Mouse (Mus musculus) cerebellum, adult 9-11 months (tissue): Measurements from ENCODE around the gene Exosc5.

ENCODE experiments used
- DNase-seq: peaks from one replicate; pipeline ENCODE4 v3.0.0; 2022

The Exosc5 gene

GRCm38 (mm10) chr7:25658657-25659472, at the start of gene Exosc5, which contains the start of gene Bckdha:
Gene Exosc5, plus strand, starts transcription at chr7:25659164.
Gene Bckdha, minus strand, starts transcription at chr7:25658981.
- DNase-seq: peak; percentile 100

DNA sequence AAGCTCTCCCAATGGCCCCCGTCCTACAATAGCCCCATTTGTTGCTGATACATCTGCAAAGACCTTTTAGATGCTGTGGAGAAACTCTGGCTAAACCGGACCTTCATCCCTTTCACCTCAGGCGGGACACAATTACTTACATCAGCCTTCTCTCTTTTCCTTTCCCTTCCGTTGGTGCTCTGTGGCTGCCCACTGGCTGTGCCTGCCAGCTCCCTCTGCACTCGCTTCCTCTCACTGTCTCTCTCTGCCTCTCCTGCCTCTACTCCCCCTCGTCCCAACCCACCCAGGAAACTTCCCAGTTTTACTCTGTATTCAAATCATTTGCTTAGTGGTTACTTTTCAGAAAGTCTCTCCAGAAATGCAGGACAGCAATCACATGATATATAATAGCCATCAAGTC, 48.9 kb upstream of the Exosc5 start:
- no peak for DNase-seq

GRCm38 (mm10) chr7:25611501-25611900, 47.5 kb upstream of the Exosc5 start:
- DNase-seq: no peak

DNA sequence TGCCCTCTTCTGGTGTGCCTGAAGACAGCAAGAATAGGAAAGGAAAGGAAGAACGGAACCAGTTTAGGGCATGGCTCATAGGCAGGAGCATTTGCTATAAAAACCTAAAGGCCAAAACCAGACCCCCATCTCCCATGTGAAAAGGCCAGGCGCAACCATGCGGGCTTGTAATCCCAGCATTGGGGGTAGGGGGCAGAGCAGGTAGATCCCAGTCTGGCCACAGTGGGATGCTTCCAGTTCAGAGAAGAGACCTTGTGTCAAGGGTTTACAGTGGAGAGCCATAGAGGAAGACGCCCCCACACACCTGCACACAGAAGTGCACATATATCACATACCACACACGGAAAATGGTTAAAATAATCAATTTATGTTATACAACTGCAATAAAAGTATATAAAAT, 44.9 kb upstream of the Exosc5 start:
- no peak for DNase-seq

DNA sequence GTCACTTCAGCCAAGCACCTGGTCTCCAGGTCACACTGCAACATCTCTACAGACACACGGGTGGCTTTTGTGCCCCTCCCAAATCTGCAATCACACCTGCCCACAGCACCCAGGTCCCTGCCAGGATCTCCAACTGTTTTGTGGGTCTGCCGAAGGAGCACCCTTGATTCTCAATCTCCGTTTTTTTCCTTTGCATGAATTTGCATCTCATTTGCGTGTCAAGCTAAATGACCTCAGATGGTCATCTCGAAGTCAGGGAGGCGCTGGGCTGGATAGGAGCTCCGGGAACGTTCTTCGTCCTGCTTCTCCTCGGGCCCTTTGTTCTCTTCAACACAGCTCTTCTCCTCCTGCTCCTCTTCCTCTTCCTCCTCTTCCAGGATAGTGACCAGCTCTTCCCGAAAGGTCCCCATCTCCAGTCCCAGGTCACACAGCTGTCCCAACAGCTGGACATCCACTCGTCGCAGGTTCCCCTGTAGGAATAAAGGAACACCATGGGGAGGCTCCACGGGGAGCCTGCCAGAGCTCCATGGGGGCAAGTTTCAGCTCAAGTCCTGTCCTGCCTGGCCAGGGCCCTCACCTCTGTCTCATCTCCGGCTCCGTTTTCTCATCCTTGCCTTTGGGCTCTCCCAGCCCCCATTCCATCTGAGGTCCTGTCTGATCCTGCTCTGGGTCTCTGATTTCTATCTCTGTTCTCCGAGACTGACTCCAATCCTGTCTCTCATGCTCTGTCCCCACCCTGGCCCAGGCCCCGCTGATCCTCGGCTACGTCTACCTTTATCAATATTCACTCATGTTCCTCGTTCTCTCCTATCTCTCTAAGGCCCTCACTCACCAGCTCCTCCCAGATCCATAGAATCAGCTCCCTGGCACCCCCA, 43.9 kb upstream of the Exosc5 start:
- peak; percentile 22 for DNase-seq

GRCm38 (mm10) chr7:25615706-25616011, 43.3 kb upstream of the Exosc5 start, which contains the start of gene Erich4:
Gene Erich4, minus strand, starts transcription at chr7:25615892.
- peak; percentile 16 for DNase-seq

GRCm38 (mm10) chr7:25617376-25618160, 41.4 kb upstream of the Exosc5 start:
- DNase-seq: peak; percentile 32

- DNase-seq: peak; percentile 96
Measured at GRCm38 (mm10) chr7:25618865-25619721, 39.9 kb upstream of the Exosc5 start, which contains the start of gene Dmac2. Gene Dmac2, plus strand, starts transcription at chr7:25619414.

- DNase-seq: no peak
Measured at GRCm38 (mm10) chr7:25619722-25619991, 39.3 kb upstream of the Exosc5 start.

DNA sequence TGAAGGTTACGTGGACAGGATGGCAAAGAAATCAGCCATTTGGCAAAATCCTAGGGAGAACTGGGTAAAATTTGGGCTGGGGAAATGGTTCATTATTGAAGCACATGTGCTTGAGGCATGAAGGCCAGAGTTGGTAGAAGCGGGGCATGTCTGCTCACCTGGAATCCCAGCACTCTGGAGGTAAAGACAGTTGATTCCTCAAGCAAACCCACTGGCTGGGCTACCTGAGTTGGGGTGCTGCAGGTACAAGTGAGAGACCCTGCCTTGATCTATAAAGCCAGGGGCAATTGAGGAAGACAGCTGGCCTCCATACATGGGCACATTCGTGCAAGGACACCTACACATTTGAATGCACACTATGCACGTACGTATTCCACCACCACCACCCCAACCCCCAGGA, 38.9 kb upstream of the Exosc5 start:
- DNase-seq: peak; percentile 32

DNA sequence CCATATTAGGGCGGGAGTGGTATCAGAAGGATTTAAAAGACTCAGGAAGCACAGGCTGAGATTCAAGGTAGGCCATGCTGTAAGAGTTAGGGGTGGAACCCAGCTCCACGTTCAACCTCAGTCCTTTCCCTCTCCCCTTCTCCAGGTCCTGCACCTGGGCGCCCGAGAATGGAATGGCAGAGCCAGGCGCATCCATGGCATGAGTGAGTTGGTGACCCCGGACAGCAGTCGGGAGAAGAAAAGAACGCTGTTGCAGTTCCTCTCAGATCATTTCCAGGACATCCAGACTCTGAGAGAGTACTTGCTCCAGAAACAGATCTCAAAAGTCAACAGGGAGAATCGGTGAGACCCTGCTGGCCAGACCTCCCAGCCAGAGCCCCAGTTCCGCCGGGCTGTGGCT, 38.2 kb upstream of the Exosc5 start:
- DNase-seq: peak; percentile 19

DNA sequence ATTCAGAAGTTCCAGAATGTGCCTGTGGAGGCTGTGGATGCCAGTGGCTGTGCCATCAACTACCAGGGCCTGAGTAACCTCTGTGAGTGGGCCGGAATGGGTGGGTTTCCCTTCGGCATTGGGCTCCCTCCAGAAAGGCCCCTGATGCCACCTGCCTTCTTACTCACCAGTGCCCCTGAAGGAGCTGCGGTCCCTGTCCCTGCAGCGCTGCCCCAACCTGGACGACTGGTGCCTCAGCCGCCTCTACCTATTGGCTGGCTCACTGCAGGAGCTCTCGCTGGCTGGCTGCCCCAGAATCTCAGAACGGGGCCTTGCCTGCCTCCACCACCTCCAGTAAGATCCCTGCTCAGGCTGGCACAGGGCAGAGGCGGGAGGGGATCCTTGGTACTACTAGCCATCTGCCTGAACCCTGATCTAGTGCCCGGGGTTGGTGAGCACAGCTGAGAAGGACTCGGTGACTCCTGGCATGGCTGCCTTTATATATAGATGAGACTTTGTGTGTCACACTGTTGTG, 35.0 kb upstream of the Exosc5 start:
- peak; percentile 65 for DNase-seq

DNA sequence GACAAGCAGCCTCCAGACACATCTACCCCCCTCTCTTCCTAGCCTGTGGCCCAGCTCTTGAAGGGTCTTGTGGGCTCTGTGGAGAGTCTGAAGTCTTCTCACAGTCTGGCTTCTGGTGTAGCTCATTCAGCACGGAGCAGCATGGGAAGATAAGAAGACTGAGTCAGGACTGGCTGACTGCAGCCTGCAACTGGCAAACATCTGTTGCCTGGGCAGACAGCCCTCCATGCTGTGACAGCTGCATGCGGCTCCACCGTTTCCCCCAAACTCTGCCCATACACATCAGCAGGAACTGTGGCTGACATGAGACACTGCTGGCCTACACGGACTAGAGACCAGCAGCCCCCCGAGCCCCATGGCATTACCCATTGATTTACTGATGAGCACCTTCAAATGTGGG, 34.1 kb upstream of the Exosc5 start:
- DNase-seq: peak; percentile 12

GRCm38 (mm10) chr7:25625594-25626250, 33.2 kb upstream of the Exosc5 start:
- DNase-seq: peak; percentile 48

DNA sequence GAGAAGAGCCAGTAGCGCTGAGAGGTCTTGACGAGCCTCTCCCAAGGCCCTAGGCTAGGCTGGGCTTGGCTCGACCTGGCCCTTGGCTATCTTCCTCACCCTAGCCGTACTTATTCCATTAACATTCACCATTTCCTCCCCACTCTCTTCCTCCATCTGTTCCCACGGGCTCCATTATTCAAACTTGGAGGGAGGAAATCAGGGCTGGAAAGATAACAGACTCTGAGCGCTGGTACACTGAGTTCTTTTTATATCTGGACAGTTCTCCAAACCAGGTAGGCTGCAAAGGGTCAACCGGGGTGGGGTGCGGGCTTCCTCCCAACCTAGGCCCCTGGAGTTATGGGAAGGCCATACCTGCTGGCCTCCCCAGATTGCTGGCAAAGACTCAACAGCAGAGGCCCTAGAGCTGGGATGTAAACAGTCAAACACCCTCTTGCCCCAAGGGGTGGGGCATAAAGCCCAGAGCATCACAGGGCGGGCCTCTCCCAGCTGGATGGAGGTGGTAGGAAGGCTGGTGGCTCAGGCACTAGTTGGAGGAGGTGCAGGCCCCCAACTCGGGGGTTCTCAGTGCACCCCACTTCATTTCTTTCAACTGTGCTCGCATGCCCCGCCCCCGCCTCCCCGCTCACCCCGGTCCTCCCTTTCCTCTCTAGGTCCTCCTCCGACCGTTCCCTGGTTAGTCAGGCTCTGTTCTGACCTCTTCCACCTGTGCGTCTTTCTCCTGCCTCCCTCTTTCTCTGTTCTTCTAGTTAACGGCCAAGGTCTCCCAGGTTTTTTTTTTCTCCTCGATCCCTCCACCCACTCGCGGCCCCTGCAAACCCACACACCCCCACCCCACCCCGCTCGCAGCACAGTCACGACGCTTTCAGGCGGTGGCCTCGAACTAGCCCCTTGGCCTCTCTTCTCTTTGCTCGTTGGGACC, 32.2 kb upstream of the Exosc5 start, which contains the start of gene B3gnt8:
B3gnt8 (plus strand) TSS at position 146 of the 922 bp plus-strand sequence.
- DNase-seq: peak; percentile 73

- DNase-seq: peak; percentile 37
Measured at GRCm38 (mm10) chr7:25627431-25628322, 31.3 kb upstream of the Exosc5 start.

- DNase-seq: peak; percentile 41
Measured at GRCm38 (mm10) chr7:25628323-25628620, 30.7 kb upstream of the Exosc5 start.

DNA sequence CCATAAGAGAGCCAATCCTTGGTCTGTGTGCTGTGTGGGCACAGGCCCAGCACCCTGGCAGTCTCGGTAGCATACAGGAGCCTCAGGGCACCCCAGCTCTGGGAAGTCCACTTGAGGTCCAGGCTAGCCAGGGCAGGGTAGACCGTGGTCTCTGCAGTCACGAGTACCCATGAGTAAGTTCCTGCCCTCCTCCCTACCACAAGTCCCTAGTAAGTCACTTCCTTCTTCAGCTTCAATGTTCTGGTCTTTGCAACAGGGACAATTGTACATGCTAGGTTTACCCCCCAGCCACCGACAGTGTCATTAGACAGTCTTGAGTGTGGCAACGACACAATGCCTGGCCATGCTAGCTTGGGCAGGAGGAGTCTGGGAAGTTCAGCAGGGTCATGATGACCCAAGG, 26.3 kb upstream of the Exosc5 start:
- DNase-seq: no peak

- no peak for DNase-seq
Measured at GRCm38 (mm10) chr7:25636373-25636772, 22.6 kb upstream of the Exosc5 start.
